Mouse (Mus musculus) spleen, postnatal 0 days (tissue): ENCODE results near the gene Zfp426. TPM values are rescaled to one million over a fixed set of nuclear protein-coding genes. Genes with fewer than 3 reads are reported as not detected.

Source experiments
- polyA plus RNA-seq: library from polyadenylated mRNA; unstranded; fragments of >200 nt; fragmentation: Nextera tagmentation; extraction: Ambion mirVana; gene quantifications from 2 replicates; pipeline ENCODE4 v1.2.1, GENCODE M21; 2015

The Zfp426 gene
- polyA plus RNA-seq = 8.0 and 9.2 TPM in 2 replicates

GRCm38 (mm10) chr9:20492527-20493233 is at the start of gene Zfp426:
Zfp426 (minus strand) TSS chr9:20492746.

GRCm38 (mm10) chr9:20521306-20521957 is 28.9 kb upstream of the Zfp426 start, which contains the start of gene Zfp266:
Zfp266 (minus strand) TSS chr9:20521417.

GRCm38 (mm10) chr9:20459377-20460317 is 32.9 kb downstream of the Zfp426 start, which contains the start of gene Zfp26:
Zfp26 (minus strand) TSS chr9:20460162.

Other genes starting within 250 kb of the Zfp426 start
- gene Olfr39, start 210.4 kb downstream of the Zfp426 start, polyA plus RNA-seq = not detected in 2 replicates
- gene Olfr873, start 194.2 kb downstream of the Zfp426 start, polyA plus RNA-seq = not detected in 2 replicates
- 0.04 TPM in 1 of 2 replicates, not detected in the other for gene Olfr18, start 156.7 kb downstream of the Zfp426 start, polyA plus RNA-seq
- 25.5 and 28.8 TPM in 2 replicates for gene Zfp560, start 107.6 kb downstream of the Zfp426 start, polyA plus RNA-seq
- 5.4 and 6.0 TPM in 2 replicates for gene Zfp26, start 32.6 kb downstream of the Zfp426 start, polyA plus RNA-seq
- gene Zfp266, start 28.7 kb upstream of the Zfp426 start, polyA plus RNA-seq = 21.5 and 27.0 TPM in 2 replicates
- 3.9 and 6.3 TPM in 2 replicates for gene Zfp846, start 88.5 kb upstream of the Zfp426 start, polyA plus RNA-seq
- 383 and 405 TPM in 2 replicates for gene Ubl5, start 150.1 kb upstream of the Zfp426 start, polyA plus RNA-seq
- 8.8 and 10.0 TPM in 2 replicates for gene Fbxl12, start 152.0 kb upstream of the Zfp426 start, polyA plus RNA-seq
- 27.8 and 29.7 TPM in 2 replicates for gene Pin1, start 159.3 kb upstream of the Zfp426 start, polyA plus RNA-seq